Mouse (Mus musculus) brain, embryonic 18.5 days (tissue): Measurements from ENCODE around the gene Cox5a.

Experiments used
- DNase-seq: peaks from one replicate; pipeline ENCODE4 v3.0.0-alpha.2; 2012; ENCODE audit warnings: low read depth, low spot score

Gene Cox5a

DNA sequence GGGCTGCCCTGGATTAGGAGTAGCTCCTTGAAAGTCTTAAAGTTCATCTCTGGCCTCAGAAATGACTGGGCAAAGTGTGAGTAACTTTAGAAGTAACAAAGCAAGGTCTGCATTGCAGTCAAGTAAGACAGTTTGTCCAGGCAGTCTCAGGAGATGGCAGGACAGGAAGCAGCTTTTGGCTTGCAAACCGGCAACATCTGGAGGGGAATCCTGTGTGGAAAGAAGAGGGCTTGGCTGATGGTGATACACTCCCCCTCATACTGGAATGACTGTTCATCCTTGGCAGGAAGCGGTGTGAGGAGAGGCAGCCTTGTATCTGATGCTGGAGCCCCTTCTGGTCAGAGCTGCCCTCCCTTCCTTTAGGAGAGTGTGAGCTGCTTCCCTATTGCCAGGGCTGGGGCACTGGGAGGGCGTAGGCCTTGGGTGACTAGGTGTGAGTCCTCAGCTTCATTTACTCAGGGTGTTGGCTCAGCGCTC is 41.9 kb downstream of the Cox5a start:
- DNase-seq, result no peak

DNA sequence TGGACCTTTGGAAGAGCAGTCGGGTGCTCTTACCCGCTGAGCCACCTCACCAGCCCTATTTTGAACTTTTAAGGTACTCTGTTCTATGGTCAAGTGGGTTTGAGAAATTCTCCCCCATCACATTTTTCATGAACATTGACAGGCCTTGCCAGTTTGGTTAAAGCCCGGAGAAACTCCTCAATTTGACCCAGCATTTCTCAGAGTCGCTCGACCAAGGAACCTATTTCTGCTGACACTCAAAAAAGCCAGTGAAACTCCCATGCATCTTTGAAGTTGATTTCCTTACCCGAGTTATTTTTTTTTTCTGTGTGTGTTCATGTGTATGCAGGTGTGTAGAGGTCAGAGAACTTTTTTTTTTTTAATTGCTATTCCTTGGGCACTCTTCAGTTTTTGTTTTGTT is 43.5 kb downstream of the Cox5a start:
- no peak for DNase-seq

GRCm38 (mm10) chr9:57565741-57566221 is 44.7 kb downstream of the Cox5a start:
- DNase-seq, result no peak

DNA sequence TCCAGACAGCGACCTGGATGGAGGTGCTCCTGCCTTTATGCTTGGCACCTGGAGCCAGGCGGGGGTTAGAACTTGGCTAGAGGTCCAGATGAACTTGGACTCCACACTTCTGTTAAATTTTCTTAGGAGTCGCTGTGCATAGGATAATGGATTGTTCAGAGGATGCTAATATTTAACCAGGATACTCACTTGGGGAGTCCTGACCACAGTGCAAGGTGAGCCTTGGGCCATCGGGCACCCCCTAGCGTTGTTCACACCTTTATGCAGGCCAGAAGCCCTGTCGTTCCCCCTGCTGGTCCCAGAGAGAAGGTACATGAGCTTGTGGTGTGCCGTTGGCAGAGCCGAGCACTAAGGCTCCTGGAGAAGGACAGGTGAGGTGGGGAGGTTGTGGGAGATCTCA is 45.8 kb downstream of the Cox5a start:
- no peak for DNase-seq

GRCm38 (mm10) chr9:57568500-57568899 is 47.4 kb downstream of the Cox5a start:
- DNase-seq, result no peak

- DNase-seq, result no peak
These were observed 53.3 kb downstream of the Cox5a start for GRCm38 (mm10) chr9:57574397-57574796.

DNA sequence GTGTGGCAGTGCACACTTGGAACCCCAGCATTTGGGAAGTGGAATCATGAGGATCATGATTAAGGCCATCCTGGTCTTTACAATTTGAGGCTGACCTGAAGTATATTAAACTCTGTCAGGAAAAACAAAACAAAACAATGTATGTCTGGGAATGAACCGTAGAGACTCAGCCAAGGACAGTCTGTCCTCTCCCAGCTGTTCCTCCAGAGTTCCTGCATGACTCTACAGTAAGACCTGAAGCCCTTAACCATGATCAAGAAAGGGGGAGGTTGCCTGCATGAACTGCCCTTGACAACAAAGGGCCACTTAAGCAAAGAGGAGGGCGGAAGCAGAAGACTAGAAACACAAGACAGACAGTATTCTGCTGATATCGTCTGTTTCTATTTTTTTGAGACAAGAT is 54.5 kb downstream of the Cox5a start:
- DNase-seq, result no peak

DNA sequence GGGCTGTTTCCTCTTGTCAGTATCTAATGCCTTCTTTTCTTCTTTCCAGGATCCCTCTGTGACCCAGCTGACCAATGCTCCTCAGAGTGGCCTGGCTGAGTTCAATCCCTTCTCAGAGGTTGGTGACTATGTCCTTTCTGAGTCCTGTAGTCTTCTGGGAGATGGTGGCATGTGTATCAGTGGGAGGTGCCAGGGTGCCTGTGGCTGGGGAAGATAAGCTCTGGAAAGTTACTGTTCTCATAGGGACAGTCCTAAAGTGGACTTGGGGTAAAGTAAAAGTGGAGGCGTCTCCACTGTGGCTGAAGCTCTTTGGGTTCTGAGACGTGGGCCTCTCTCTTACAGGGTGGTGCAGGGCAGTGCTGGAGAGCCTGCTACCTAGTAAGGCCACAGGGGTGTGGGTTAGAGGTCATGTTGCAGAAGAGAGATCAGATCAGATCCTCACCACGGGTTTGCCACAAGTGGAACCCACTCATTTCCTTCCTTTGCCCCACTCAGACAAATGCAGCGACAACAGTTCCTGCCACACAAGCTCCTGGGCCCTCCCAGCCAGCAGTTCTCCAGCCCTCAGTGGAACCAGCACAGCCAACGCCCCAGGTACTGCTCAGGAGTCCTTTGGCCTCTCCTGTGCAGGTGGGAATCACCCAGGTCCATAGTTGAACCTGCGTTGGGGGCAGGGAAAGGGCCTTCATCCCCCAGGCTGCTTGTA is 56.2 kb downstream of the Cox5a start:
- no peak for DNase-seq
